Mouse (Mus musculus) gastrocnemius, postnatal 14 days (tissue): ENCODE results near the gene Coro7. TPM values are rescaled to one million over a fixed set of nuclear protein-coding genes. Genes with fewer than 3 reads are reported as not detected.
A peak's percentile ranks its signal among the peaks of the same experiment; 100 is the strongest.

Experiments used
- DNase-seq: peaks from one replicate; pipeline ENCODE4 v3.0.0; 2021; ENCODE audit warnings: mixed read lengths
- intact Hi-C: fragments of 180-260 bp; cut with DNase I; formaldehyde crosslinking; loops from one replicate; pipeline ENCODE4 v1.15.1; 2025; ENCODE audit warnings: low total_unique reads
- total RNA-seq, 2 experiments: library from RNA; stranded (reverse); gene quantifications; 2 replicates each; pipeline ENCODE4 v1.2.3; 2021

Coro7 gene
- total RNA-seq, 2 experiments from 2014 or later: 13.9 to 17.8 TPM

DNA sequence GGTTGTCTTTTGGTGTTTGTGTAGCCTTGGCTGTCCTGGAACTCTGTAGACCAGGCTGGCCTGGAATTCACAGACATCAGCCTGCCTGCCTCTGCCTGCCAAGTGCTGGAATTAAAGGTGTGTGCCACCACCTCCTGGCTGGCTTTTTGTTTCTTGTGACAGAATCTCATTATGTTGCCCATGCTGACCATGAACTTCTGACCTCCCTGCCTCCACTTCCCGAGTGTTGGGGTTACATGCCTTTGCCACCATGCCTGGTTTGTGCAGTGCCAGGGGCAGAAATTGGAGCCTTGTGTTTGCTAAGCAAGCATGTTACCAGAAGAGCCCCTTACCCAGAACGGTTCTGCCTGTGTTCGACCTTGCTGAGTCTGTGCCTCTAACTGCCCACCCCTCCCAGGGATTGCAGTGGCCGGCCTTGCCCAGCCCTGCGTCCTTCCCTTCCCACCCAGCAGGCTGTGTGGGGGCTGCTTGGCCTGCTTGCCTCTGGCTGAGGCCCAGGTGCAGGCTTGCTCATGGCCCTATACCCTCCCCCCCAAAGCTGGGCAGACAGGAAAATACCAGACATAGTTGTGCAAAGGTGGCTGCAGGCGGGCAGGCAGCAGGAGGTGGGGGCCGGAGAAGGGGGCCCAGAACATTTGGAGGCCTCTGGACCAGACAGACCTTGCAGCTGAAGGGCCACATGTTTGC, 76.7 kb downstream of the Coro7 start:
- DNase-seq: no peak
- intact Hi-C loops: loop anchor here (10.0 kb wide), 2 partner anchors 108 to 288 kb away; no protein-coding TSS in a partner anchor

- intact Hi-C loops: loop anchor here (10.0 kb wide), 2 partner anchors 107 to 287 kb away; no protein-coding TSS in a partner anchor
- DNase-seq: no peak
These were observed 77.4 kb downstream of the Coro7 start for GRCm38 (mm10) chr16:4602189-4602588.

- intact Hi-C loops: loop anchor here (10.0 kb wide), 2 partner anchors 106 to 286 kb away; no protein-coding TSS in a partner anchor
- no peak for DNase-seq
These were observed 78.8 kb downstream of the Coro7 start for GRCm38 (mm10) chr16:4600701-4601310.

- intact Hi-C loops: loop anchor here (10.0 kb wide), 2 partner anchors 105 to 285 kb away; no protein-coding TSS in a partner anchor
- no peak for DNase-seq
These were observed 80.0 kb downstream of the Coro7 start for GRCm38 (mm10) chr16:4599616-4600015.

DNA sequence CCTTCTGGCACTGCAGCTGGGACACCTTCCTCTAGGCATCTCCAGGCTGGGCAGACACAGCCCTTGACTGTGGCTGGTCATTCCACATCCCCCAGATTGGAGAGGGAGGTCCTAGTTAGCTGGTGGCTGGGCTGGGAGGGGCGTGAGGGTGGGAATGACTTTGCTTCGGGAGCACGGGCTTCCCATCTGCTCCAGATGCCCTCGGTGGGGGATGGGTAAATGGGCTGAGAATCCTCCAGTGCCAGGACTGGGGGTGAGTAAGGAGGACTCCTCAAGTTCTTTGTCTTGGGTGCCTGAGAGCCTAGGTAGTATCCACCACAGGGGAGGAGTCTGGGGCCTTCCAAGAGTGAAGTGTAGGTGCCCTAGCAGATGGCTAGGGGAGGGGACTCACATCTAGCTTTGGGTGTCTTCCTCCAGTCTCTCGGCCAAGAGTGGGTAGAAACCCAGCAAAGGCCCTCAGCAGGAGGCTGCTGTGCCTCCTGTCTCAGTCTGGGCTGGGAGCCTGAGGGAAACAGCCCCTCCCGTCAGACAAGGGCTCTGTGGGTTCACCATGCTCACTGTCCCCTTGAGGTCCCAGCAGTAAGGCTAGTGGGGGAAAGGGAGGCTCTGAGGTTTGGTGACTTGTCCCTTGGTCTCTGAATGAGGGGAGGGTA, 80.6 kb downstream of the Coro7 start:
- no peak for DNase-seq
- intact Hi-C loops: no loop called here

DNA sequence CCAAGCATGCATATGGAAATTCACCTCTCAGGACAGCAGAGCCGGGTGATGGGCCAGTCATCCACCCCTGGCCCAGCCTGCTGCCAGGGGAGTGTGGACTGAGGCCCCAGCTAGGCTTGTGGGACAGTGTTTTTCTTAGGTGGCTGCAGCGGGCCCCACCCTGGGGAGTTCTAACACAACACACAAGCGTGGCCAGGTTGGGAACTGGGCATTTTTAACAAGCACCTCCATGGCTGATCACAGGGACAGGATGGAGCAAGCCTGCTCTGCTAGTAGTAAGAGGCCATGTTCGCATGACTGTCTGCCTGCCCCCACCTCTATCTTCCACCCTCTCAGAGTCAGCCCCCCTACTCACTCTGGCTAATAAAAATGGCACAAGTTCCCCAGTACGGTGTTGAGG, 81.5 kb downstream of the Coro7 start:
- DNase-seq: no peak
- intact Hi-C loops: no loop called here

- peak; percentile 37 for DNase-seq
These were observed 82.3 kb downstream of the Coro7 start for GRCm38 (mm10) chr16:4597296-4597695.

GRCm38 (mm10) chr16:4596836-4597235, 82.7 kb downstream of the Coro7 start:
- intact Hi-C loops: no loop called here
- DNase-seq: no peak

More at GRCm38 (mm10) chr16:4597296-4597695, 82.3 kb downstream of the Coro7 start:
- intact Hi-C loops: no loop called here

DNA sequence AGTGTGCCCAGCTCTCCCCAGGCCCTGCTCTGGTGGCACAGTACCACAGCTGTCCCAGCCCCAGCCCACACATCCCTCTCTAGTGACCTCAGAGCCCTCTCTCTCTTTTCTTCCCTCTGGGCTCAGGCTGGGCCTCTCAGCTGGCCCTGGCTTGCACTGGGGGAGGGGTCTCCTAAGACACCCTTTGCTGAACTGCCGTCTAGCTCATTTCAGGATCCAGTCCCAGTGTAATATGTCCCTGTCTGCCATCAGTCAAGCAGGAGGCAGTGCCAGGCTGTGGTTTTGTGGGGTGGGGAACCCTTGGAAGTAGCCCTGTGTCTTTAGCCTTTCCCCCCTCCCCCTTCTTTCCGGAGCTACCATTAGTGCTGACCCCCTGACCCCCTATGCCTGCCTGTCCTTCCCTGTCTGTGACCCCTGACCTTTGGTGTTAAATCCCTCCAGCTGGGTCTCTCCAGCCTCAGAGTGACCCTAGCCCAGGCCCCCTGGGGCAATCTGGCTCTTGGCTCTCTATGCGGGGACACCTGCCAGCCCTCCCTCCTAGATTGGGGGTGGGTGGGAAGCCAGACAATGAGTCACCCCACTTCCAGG, 83.3 kb downstream of the Coro7 start:
- intact Hi-C loops: no loop called here
- peak; percentile 39 for DNase-seq

GRCm38 (mm10) chr16:4595527-4595963, 84.0 kb downstream of the Coro7 start:
- intact Hi-C loops: no loop called here
- peak; percentile 68 for DNase-seq

GRCm38 (mm10) chr16:4594814-4595526, 84.6 kb downstream of the Coro7 start:
- no peak for DNase-seq
- intact Hi-C loops: no loop called here

DNA sequence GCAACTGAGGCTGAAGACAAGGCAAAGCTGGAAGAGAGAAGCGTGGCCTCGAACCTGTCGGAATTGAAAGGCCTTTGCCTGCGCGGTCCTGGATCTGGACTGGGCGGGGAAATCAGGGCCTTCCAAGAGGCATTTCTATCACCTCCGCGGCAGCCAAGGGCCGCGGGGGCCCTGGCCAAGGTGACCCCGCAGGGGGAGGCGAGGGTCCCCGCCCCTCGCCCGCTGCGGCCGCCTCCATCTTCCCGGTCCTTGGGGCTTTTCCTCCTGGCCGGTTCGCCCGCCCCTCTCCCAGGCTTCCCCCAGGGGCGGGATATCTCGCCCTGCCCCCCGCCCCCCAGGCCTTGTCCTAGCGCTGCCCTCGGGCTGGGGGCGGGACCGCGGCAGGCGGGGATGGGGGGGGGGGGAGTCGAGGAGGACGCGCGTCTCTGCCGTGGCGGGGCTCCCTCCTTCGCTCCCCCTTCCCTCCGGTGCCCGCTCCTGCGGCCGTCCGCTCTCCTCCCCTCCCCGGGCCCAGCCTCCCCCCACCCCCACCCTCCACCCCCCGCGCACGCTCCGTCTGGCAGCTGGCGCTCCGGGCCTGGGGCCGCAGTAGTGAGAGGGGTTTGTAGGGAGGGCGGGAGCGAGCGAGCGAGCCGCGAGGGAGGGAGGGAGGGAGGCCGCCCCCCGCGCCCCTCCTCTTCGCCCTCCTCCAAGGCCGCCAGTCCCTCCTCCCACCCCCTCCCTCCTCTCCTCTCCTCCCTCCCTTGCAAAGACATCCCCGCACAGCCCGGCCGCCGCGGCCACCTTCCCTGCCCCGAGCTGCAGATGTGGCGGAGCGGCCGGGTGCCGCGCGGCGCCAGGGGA, 85.4 kb downstream of the Coro7 start, which contains the start of gene Glis2:
Gene Glis2, plus strand, starts transcription at position 743 of the 843 bp plus-strand sequence.
- intact Hi-C loops: no loop called here
- peak; percentile 77 for DNase-seq

DNA sequence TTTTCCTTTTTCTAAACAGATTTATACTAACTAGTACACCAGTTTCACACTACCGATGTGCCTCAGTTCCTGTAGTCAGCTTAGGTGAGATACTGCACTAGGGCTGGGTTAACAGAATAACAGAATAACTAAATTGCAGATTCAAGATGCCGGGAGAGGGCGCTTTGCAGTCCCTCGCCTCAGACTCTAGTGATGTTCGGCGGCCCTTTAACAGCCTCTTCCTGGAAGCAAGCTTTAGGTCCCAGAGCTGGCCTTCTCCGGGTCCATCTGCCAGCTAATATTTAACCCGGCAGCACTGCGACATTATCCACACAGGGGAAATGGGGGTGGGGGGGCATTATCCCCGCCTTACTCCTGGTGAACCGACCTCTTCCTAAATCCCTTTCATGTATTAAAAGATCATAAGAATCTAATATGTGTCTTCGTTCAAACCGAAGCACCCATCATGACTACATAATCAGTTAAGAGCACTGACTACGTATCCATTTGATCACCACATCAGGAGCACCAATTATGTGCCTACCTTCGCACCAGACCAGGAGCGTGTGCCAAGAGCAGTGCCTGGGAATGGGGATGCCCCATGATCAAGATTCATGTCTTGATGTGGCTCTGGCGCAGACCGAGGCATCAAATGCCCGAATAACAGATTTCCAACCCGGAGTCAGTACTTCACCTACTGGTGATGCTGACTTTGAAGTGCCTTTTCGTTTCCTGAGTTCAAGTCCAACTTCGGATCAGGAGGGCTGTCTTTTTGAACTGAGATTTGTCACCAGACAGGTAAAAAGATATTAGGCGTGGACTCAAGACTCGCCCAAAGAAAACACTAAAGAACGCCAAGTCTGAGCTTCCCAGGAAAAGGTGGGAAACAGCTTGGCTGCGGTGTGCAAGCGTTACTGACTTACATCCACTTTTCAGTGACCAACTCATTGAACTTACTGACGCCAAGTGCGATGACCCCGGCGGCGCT, 86.4 kb downstream of the Coro7 start:
- DNase-seq: peak; percentile 56
- intact Hi-C loops: no loop called here

GRCm38 (mm10) chr16:4590236-4590635, 89.3 kb downstream of the Coro7 start:
- no peak for DNase-seq
- intact Hi-C loops: no loop called here

DNA sequence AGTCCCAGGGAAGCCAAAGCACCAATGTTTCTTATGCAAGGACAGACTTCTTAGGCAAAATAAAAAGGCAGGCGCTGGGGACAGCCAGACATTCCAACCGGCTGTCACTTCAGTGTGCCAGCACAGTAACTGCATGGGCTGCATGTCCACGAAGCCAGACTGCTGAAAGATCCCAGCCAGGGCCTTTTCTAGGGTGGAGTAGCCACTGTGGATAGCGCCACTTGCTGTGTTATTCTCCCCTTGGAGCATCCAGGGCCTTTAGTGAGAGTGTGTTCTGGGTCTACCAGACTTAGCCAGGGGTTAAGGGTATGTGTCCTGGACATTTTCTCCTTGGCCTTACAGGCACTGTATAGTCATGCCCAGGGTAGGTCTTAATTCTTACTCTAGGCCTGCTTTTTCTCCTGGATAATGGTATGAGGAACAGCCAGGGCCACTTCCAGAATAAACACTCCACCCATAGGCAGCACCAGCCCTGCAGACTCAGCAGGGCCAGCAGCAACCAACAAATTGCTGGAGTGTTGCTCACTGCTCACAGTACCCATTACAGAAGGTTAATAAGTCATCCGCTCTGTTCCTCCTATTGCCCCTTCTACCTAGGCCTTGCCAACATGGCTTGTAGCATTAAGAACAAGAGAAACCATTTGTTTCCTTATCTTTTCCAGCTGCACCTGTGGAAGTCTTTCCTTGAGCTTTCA, 91.9 kb downstream of the Coro7 start:
- intact Hi-C loops: no loop called here
- DNase-seq: no peak

DNA sequence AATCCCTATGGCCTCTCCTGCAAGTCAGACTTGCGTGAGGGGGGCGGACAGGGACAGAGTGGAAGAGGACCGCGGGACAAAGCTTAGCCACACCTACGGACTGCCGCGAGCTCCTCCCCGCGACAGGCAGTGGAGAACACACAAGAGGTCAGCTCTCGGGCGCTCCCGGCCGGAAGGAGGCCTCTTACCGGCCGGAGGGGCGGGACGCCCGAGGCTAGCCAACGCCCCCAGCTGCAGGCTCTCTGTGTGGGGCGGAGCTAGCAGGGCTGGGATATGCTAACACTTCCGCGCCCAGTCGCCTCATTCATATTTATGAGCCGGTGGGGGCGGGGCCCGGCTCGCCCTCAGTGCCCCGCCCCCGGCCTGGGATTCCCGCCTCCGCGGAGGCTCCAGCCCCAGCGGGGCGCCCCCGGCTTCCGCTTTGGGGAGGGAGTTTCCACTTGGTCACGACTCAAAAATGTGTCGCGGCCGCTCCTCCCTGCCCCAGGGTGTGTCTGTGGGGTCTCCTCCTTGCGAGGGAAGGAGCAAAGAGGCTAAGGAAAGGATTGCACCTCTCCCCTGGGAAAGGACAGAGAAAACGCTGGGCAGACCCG, 93.0 kb downstream of the Coro7 start:
- peak; percentile 98 for DNase-seq
- intact Hi-C loops: no loop called here
